Mouse (Mus musculus) brain, embryonic 14.5 days (tissue): ENCODE data around the gene Rpap3. TPM values are rescaled to one million over a fixed set of nuclear protein-coding genes. Genes with fewer than 3 reads are reported as not detected.

ENCODE experiments used
- DNase-seq: peaks from one replicate; pipeline ENCODE4 v3.0.0-alpha.2; 2011; ENCODE audit warnings: low read depth
- CTCF ChIP-seq: fragments of 200-500 bp; IDR thresholded peaks from 2 replicates; pipeline ENCODE4 v1.5.1; 2012; ENCODE audit warnings: inconsistent platforms, mild to moderate bottlenecking, moderate library complexity, borderline replicate concordance; ENCODE audit not compliant: insufficient read depth, insufficient read length; ENCODE audit errors: extremely low read depth
- POLR2A ChIP-seq: fragments of 200-500 bp; IDR thresholded peaks from 2 replicates; pipeline ENCODE4 v1.6.1; 2012; ENCODE audit warnings: mild to moderate bottlenecking, inconsistent platforms, borderline replicate concordance; ENCODE audit not compliant: poor library complexity, insufficient read depth, insufficient read length, severe bottlenecking; ENCODE audit errors: extremely low read depth
- polyA plus RNA-seq: library from polyadenylated mRNA; depleted of rRNA; stranded (reverse); fragments of >200 nt; gene quantifications from 2 replicates; pipeline ENCODE4 v1.2.3, GENCODE M21; 2012

Gene Rpap3
- polyA plus RNA-seq, 1 experiment: 26.0 TPM

GRCm38 (mm10) chr15:97730365-97730764 is 24.7 kb upstream of the Rpap3 start:
- no peak for DNase-seq
- TF ChIP-seq POLR2A (no peak), CTCF (no peak)

- TF ChIP-seq CTCF: no peak
These were observed 23.2 kb upstream of the Rpap3 start for GRCm38 (mm10) chr15:97728804-97729203.

GRCm38 (mm10) chr15:97728394-97728793 is 22.8 kb upstream of the Rpap3 start:
- TF ChIP-seq POLR2A (no peak), CTCF (no peak)
- DNase-seq: no peak

More at GRCm38 (mm10) chr15:97728804-97729203, 23.2 kb upstream of the Rpap3 start:
- DNase-seq: no peak

- no peak for DNase-seq
- TF ChIP-seq CTCF: no peak
- TF ChIP-seq POLR2A: no peak
These were observed 21.9 kb upstream of the Rpap3 start for GRCm38 (mm10) chr15:97727520-97727919.

- DNase-seq: no peak
- TF ChIP-seq POLR2A (no peak), CTCF (no peak)
These were observed 21.4 kb upstream of the Rpap3 start for GRCm38 (mm10) chr15:97727048-97727447.

- no peak for TF ChIP-seq POLR2A
- no peak for TF ChIP-seq CTCF
- no peak for DNase-seq
These were observed 20.7 kb upstream of the Rpap3 start for GRCm38 (mm10) chr15:97726310-97726709.

GRCm38 (mm10) chr15:97725198-97725785 is 19.7 kb upstream of the Rpap3 start:
- TF ChIP-seq POLR2A: no peak
- TF ChIP-seq CTCF: no peak
- no peak for DNase-seq

- TF ChIP-seq POLR2A (no peak), CTCF (no peak)
- DNase-seq: no peak
These were observed 18.9 kb upstream of the Rpap3 start for GRCm38 (mm10) chr15:97724346-97725197.

- TF ChIP-seq CTCF: no peak
- no peak for TF ChIP-seq POLR2A
- no peak for DNase-seq
These were observed 18.1 kb upstream of the Rpap3 start for GRCm38 (mm10) chr15:97723536-97724345.

GRCm38 (mm10) chr15:97721008-97721701 is 15.5 kb upstream of the Rpap3 start:
- TF ChIP-seq POLR2A (no peak), CTCF (no peak)

GRCm38 (mm10) chr15:97720026-97720675 is 14.5 kb upstream of the Rpap3 start:
- DNase-seq: no peak
- TF ChIP-seq CTCF (no peak), POLR2A (no peak)

More at GRCm38 (mm10) chr15:97721008-97721701, 15.5 kb upstream of the Rpap3 start:
- DNase-seq: no peak

- TF ChIP-seq CTCF (no peak), POLR2A (no peak)
- no peak for DNase-seq
These were observed 13.9 kb upstream of the Rpap3 start for GRCm38 (mm10) chr15:97719494-97719893.
